12 mouse cellular contexts compared by ENCODE assay signal in genomic region chr19:17369581-17369980, GRCm38 (mm10).
"Had no signal": no experiment of that assay in that cellular context is flagged by ENCODE, and none has a peak within 500 bp of the region (broad histone marks: within the 10 kb centered on the region; RNA-seq: fewer than 3 reads in every experiment).

No protein-coding gene starts in this region.

- H3K9me3 ChIP-seq: limb, embryonic 13.5 days; liver, embryonic 15.5 days; midbrain, embryonic 12.5 days; neural tube, embryonic 13.5 days had no signal

- H3K9ac ChIP-seq: limb, embryonic 13.5 days; liver, embryonic 15.5 days; lung, embryonic 14.5 days; midbrain, embryonic 12.5 days; neural tube, embryonic 13.5 days had no signal

- H3K27me3 ChIP-seq: limb, embryonic 13.5 days; liver, embryonic 15.5 days; midbrain, embryonic 12.5 days; neural tube, embryonic 13.5 days had no signal

- H3K4me2 ChIP-seq: limb, embryonic 13.5 days; liver, embryonic 11.5 days; liver, embryonic 15.5 days; lung, embryonic 14.5 days; midbrain, embryonic 12.5 days; neural tube, embryonic 13.5 days had no signal

- H3K27ac ChIP-seq: limb, embryonic 13.5 days; liver, embryonic 15.5 days; midbrain, embryonic 12.5 days; neural tube, embryonic 13.5 days had no signal

- H3K36me3 ChIP-seq: limb, embryonic 13.5 days; liver, embryonic 15.5 days; midbrain, embryonic 12.5 days; neural tube, embryonic 13.5 days had no signal

- DNase-seq: left cerebral cortex, postnatal 4 days; lung, embryonic 14.5 days; lung, postnatal 14 days; right cerebral cortex, postnatal 14 days; thymus, postnatal 4 days had no signal

- H3K4me1 ChIP-seq: limb, embryonic 13.5 days; midbrain, embryonic 12.5 days; neural tube, embryonic 13.5 days had no signal

- H3K4me3 ChIP-seq: limb, embryonic 13.5 days; liver, embryonic 15.5 days; midbrain, embryonic 12.5 days; neural tube, embryonic 13.5 days had no signal

- ATAC-seq: hindbrain, embryonic 16.5 days; midbrain, embryonic 16.5 days had no signal
